Mouse (Mus musculus): Measurements from ENCODE around the gene Adh7. TPM values are rescaled to one million over a fixed set of nuclear protein-coding genes. Genes with fewer than 3 reads are reported as not detected.

The Adh7 gene
- polyA plus RNA-seq, 1 experiment from 2014 or later, result 0.50 TPM

DNA sequence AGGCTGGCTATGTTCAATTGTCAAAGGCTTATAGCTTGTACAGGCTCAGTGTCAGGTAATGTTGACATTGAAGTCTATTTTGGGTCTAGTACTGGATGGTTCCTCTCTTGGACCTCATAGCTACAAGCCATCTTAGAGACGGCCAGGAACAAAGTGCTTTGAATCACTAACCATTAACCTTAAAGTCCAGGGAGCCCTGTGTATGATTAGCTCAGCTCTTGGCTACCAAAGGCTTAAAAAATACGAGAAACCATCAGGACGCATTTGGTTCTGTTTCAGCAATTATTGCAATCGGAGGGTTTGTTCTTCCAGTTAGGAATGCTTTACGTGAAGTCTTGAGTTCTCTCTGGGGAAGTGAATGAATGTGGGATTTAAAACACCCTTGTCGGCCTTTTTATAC lies 25.4 kb downstream of the Adh7 start:
- no peak overlapping the region for H3K4me3 ChIP-seq (ENCODE audit: low read length)
- no peak for ATAC-seq (ENCODE audit: low read depth)
- no peak overlapping the region for H3K4me2 ChIP-seq (ENCODE audit: low read depth, low read length)
- H3K27ac ChIP-seq (ENCODE audit: low read length), result no peak overlapping the region
- peaks cover 3% of the 10 kb centered on the region for H3K4me1 ChIP-seq (replicated peaks; ENCODE audit: control insufficient read depth, insufficient read depth, low read length)
- no peaks in the 10 kb centered on the region for H3K9me3 ChIP-seq (ENCODE audit: control insufficient read depth, low read length)
- H3K9ac ChIP-seq (ENCODE audit: low read length), result no peak overlapping the region
- 83% methylated on average over 6 of the region's 6 CpGs for WGBS
- no peaks in the 10 kb centered on the region for H3K36me3 ChIP-seq (ENCODE audit: control insufficient read depth, insufficient read depth, low read length)
- no peaks in the 10 kb centered on the region for H3K27me3 ChIP-seq (ENCODE audit: control insufficient read depth, insufficient read depth, low read depth, low read length)

DNA sequence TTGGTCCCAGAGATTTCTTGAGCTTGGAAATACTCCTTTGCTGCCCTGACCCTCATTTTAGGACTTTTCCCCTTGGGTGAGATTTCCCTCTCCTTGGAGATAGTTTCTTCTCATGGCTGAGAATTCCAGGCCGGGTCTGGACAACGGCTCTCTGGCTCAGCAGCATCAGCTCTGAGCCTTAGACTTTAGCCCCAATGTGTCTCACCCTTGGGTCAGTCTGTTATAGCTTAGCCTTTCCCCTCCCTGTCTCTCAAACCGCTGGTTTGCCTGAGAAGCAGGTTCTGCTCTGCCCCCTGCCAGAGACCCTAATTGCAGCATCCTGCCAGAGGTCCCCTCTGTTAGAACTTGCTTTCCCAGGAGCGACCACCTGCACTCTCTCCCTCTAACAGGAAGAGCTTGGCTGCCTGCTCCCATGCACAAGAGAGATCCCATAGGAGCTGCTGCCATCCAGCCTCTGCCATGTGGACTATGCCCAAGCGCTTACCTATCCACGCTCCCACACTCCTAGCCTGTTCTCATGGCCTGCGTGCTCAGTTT lies 26.8 kb downstream of the Adh7 start:
- WGBS, result 81% methylated on average over 7 of the region's 7 CpGs
- no peaks in the 10 kb centered on the region for H3K36me3 ChIP-seq (ENCODE audit: control insufficient read depth, insufficient read depth, low read length)
- no peak overlapping the region for H3K9ac ChIP-seq (ENCODE audit: low read length)
- H3K27me3 ChIP-seq (ENCODE audit: control insufficient read depth, insufficient read depth, low read depth, low read length), result no peaks in the 10 kb centered on the region
- H3K4me1 ChIP-seq (replicated peaks; ENCODE audit: control insufficient read depth, insufficient read depth, low read length), result peaks cover 6% of the 10 kb centered on the region
- no peak overlapping the region for H3K4me2 ChIP-seq (ENCODE audit: low read depth, low read length)
- H3K4me3 ChIP-seq (ENCODE audit: low read length), result no peak overlapping the region
- no peaks in the 10 kb centered on the region for H3K9me3 ChIP-seq (ENCODE audit: control insufficient read depth, low read length)
- H3K27ac ChIP-seq (ENCODE audit: low read length), result no peak overlapping the region
- no peak for ATAC-seq (ENCODE audit: low read depth)

DNA sequence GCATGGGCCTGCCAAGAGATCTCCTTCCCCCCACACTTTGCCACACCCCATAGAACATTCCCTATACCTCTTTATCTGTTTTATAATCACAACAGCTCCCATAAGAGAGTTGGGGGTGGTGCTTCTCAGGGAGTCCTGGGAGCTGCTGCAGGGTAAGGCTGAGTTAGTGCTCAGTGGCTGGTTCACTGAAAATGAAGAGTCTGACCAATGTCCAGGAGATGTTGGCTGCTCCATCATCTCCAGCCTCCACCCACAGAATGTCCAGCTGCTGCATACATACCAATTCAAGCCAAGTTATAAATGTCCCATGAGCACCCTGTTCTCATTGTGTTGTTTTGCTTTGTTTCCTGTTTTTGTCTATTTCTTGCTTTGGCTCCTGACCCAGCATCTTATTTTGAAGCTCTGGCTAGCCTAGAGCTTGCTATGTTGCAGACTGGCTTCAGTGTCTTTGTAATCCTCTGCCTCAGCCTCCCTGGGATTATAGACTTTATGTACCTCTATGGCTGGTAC lies 29.0 kb downstream of the Adh7 start:
- H3K36me3 ChIP-seq (ENCODE audit: control insufficient read depth, insufficient read depth, low read length), result no peaks in the 10 kb centered on the region
- H3K4me1 ChIP-seq (replicated peaks; ENCODE audit: control insufficient read depth, insufficient read depth, low read length), result peaks cover 6% of the 10 kb centered on the region
- H3K27ac ChIP-seq (ENCODE audit: low read length), result no peak overlapping the region
- no peaks in the 10 kb centered on the region for H3K27me3 ChIP-seq (ENCODE audit: control insufficient read depth, insufficient read depth, low read depth, low read length)
- H3K4me3 ChIP-seq (ENCODE audit: low read length), result no peak overlapping the region
- H3K9ac ChIP-seq (ENCODE audit: low read length), result no peak overlapping the region
- H3K9me3 ChIP-seq (ENCODE audit: control insufficient read depth, low read length), result no peaks in the 10 kb centered on the region
- ATAC-seq (ENCODE audit: low read depth), result no peak
- no peak overlapping the region for H3K4me2 ChIP-seq (ENCODE audit: low read depth, low read length)

DNA sequence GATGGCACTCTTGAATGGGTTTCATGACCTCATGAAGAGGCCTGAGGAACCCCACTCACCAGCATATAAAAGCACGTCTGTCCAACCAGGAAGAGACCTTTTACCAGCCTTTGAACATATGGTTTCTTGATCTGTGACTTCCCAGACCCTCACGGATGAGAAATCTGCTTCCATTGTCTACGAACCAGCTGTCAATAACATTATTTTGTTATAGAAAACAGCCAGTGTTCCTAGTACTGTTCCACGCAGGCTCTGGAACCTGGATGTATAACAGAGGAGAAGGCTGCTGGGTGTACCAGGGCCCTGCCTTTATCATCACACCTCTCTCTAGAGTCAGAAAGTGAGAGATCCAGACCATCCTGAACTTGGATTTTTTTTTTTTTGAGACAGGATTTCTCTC lies 29.7 kb downstream of the Adh7 start:
- H3K27me3 ChIP-seq (ENCODE audit: control insufficient read depth, insufficient read depth, low read depth, low read length), result no peaks in the 10 kb centered on the region
- no peaks in the 10 kb centered on the region for H3K36me3 ChIP-seq (ENCODE audit: control insufficient read depth, insufficient read depth, low read length)
- H3K9me3 ChIP-seq (ENCODE audit: control insufficient read depth, low read length), result no peaks in the 10 kb centered on the region
- peaks cover 6% of the 10 kb centered on the region for H3K4me1 ChIP-seq (replicated peaks; ENCODE audit: control insufficient read depth, insufficient read depth, low read length)
- H3K9ac ChIP-seq (ENCODE audit: low read length), result no peak overlapping the region
- H3K27ac ChIP-seq (ENCODE audit: low read length), result no peak overlapping the region
- no peak for ATAC-seq (ENCODE audit: low read depth)
- H3K4me2 ChIP-seq (ENCODE audit: low read depth, low read length), result no peak overlapping the region
- 92% methylated on average over 4 of the region's 4 CpGs for WGBS
- H3K4me3 ChIP-seq (ENCODE audit: low read length), result no peak overlapping the region

DNA sequence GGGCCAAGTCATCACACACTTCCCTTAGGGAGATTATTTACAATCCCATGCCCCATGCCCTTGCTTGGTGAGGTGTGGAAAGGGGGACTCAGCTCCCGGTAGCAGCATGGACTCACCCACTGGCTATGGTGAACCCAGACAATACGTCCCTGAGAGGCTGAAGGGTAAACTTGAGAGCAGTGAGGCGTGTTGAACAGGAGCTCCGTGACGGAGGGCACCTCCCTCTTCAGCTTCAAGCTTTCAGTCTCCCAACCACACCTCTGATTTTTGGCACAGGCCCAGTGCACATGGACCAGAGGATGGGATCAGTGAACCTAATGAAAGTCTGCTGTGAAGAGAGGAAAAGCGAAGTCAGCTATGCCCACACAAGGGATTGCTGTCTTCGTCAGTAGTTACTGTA lies 30.5 kb downstream of the Adh7 start:
- peak overlapping the region; percentile 89 for H3K27ac ChIP-seq (ENCODE audit: low read length)
- peaks cover 6% of the 10 kb centered on the region for H3K4me1 ChIP-seq (replicated peaks; ENCODE audit: control insufficient read depth, insufficient read depth, low read length)
- no peak overlapping the region for H3K4me3 ChIP-seq (ENCODE audit: low read length)
- WGBS, result 56% methylated on average over 7 of the region's 7 CpGs
- H3K27me3 ChIP-seq (ENCODE audit: control insufficient read depth, insufficient read depth, low read depth, low read length), result no peaks in the 10 kb centered on the region
- ATAC-seq (ENCODE audit: low read depth), result peak; percentile 4; the same call in 1 of the 2 replicates
- no peaks in the 10 kb centered on the region for H3K9me3 ChIP-seq (ENCODE audit: control insufficient read depth, low read length)
- H3K4me2 ChIP-seq (ENCODE audit: low read depth, low read length), result no peak overlapping the region
- H3K36me3 ChIP-seq (ENCODE audit: control insufficient read depth, insufficient read depth, low read length), result no peaks in the 10 kb centered on the region
- no peak overlapping the region for H3K9ac ChIP-seq (ENCODE audit: low read length)

DNA sequence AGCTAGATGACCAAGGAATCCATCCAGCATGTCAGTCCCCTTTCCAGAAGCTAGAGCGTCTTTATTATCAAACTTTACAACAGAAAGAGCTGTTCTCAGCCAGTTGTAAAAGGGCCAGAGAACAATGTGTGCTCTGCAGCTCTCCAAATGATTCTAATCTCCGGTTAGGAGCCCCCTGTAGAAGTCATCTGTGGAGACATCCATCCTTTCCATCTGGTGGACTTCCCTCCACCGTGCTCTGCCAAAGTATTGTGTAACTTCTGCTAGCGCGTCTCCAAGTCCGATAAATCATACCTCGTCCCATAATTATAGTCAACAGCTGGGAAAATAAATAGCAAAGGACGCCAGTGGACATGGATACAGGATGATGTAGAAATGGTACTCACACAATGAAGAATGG lies 31.2 kb downstream of the Adh7 start:
- Histone ChIP-seq H3K4me2 (ENCODE audit: low read depth, low read length) (no peak overlapping the region), H3K9ac (ENCODE audit: low read length) (no peak overlapping the region), H3K9me3 (ENCODE audit: control insufficient read depth, low read length) (no peaks in the 10 kb centered on the region), H3K27me3 (ENCODE audit: control insufficient read depth, insufficient read depth, low read depth, low read length) (no peaks in the 10 kb centered on the region), H3K27ac (ENCODE audit: low read length) (peak overlapping the region; percentile 89), H3K4me3 (ENCODE audit: low read length) (no peak overlapping the region), H3K36me3 (ENCODE audit: control insufficient read depth, insufficient read depth, low read length) (no peaks in the 10 kb centered on the region), H3K4me1 (replicated peaks; ENCODE audit: control insufficient read depth, insufficient read depth, low read length) (peaks cover 6% of the 10 kb centered on the region)
- ATAC-seq (ENCODE audit: low read depth), result peak; percentile 95
- WGBS, result 54% methylated on average over 8 of the region's 8 CpGs

DNA sequence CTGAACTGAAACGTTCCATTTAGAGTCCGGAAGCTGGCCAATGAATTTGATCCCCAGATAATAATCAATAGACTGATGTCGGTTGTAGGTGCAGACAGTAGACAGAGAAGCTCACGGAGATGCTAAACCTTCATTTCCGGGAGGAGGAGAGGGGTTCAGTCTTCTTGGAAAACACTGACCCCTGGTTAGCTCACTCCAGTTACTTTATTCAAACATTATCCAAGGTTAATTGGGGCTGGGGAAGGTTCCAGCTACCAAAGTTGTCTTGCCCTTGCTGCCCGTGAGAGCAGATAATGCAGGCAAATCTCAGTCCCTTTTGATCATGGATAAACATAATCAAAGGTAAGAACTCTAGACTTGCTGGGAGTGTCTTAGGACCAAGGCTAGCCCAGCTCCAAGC lies 33.6 kb downstream of the Adh7 start:
- Histone ChIP-seq H3K9me3 (ENCODE audit: control insufficient read depth, low read length) (no peaks in the 10 kb centered on the region), H3K9ac (ENCODE audit: low read length) (no peak overlapping the region), H3K4me2 (ENCODE audit: low read depth, low read length) (no peak overlapping the region), H3K36me3 (ENCODE audit: control insufficient read depth, insufficient read depth, low read length) (no peaks in the 10 kb centered on the region), H3K4me1 (replicated peaks; ENCODE audit: control insufficient read depth, insufficient read depth, low read length) (peaks cover 8% of the 10 kb centered on the region), H3K4me3 (ENCODE audit: low read length) (no peak overlapping the region), H3K27ac (ENCODE audit: low read length) (no peak overlapping the region), H3K27me3 (ENCODE audit: control insufficient read depth, insufficient read depth, low read depth, low read length) (no peaks in the 10 kb centered on the region)
- no peak for ATAC-seq (ENCODE audit: low read depth)
- 82% methylated on average over 6 of the region's 6 CpGs for WGBS

DNA sequence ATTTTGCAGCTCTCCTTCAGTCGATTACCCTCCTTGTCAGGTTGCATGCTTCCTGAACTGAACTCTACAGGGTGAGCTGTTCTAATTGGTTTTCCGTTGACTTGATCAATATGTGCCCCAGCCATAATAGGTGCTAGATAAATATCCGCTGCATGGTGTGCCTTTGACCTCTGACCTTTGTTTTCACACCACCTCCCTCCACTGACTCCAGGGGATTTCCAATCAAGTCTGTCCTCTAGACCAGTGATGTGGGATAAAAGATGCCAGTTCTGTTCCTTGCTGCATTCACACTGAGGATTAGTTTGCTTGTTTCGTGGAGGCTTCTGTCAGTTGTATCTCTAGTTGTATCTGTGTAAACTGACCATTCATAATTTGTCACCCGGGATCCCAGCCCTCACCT lies 36.6 kb downstream of the Adh7 start:
- no peak overlapping the region for H3K4me3 ChIP-seq (ENCODE audit: low read length)
- no peaks in the 10 kb centered on the region for H3K36me3 ChIP-seq (ENCODE audit: control insufficient read depth, insufficient read depth, low read length)
- no peak for ATAC-seq (ENCODE audit: low read depth)
- H3K9ac ChIP-seq (ENCODE audit: low read length), result no peak overlapping the region
- H3K4me2 ChIP-seq (ENCODE audit: low read depth, low read length), result no peak overlapping the region
- no peaks in the 10 kb centered on the region for H3K27me3 ChIP-seq (ENCODE audit: control insufficient read depth, insufficient read depth, low read depth, low read length)
- H3K4me1 ChIP-seq (replicated peaks; ENCODE audit: control insufficient read depth, insufficient read depth, low read length), result peaks cover 6% of the 10 kb centered on the region
- no peak overlapping the region for H3K27ac ChIP-seq (ENCODE audit: low read length)
- 64% methylated on average over 5 of the region's 5 CpGs for WGBS
- no peaks in the 10 kb centered on the region for H3K9me3 ChIP-seq (ENCODE audit: control insufficient read depth, low read length)

DNA sequence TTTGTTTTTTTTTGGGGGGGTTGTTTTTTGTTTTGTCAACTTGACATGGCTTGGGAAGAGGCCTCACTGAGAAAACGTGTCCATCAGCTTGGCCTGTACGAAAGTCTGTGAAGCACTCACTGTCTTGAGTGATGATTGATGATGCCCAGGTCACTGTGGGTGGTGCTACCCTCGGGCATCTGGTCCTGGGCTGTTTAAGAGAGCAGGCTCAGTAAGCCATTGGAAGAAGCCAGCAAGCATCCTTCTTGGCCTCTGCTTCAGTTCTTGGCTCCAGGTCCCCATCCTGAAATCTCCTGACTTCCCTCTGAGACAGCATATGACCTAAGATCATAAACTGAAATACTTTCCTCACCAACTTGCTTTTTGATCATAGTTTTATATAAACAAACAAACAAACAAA lies 37.8 kb downstream of the Adh7 start:
- WGBS, result 48% methylated on average over 3 of the region's 3 CpGs
- Histone ChIP-seq H3K4me3 (ENCODE audit: low read length) (no peak overlapping the region), H3K27me3 (ENCODE audit: control insufficient read depth, insufficient read depth, low read depth, low read length) (no peaks in the 10 kb centered on the region), H3K9ac (ENCODE audit: low read length) (no peak overlapping the region), H3K9me3 (ENCODE audit: control insufficient read depth, low read length) (no peaks in the 10 kb centered on the region), H3K4me2 (ENCODE audit: low read depth, low read length) (no peak overlapping the region), H3K36me3 (ENCODE audit: control insufficient read depth, insufficient read depth, low read length) (no peaks in the 10 kb centered on the region), H3K27ac (ENCODE audit: low read length) (peak overlapping the region; percentile 62), H3K4me1 (replicated peaks; ENCODE audit: control insufficient read depth, insufficient read depth, low read length) (peaks cover 6% of the 10 kb centered on the region)
- ATAC-seq (ENCODE audit: low read depth), result 0 out of 2 replicates have a peak, but pooled peaks have one; percentile 8

All from lung, embryonic 16.5 days (tissue).